Mouse (Mus musculus) midbrain, postnatal 0 days (tissue): ENCODE measurements around the gene Tmem82. TPM values are rescaled to one million over a fixed set of nuclear protein-coding genes. Genes with fewer than 3 reads are reported as not detected.
A peak's percentile ranks its signal among the peaks of the same experiment; 100 is the strongest.

ENCODE experiments used
- ATAC-seq: fragments of 200-750 bp; cut with Nextera tagmentation; 2 replicates; pipeline ENCODE4 v1.8.0; 2017; ENCODE audit warnings: moderate number of reproducible peaks, mild to moderate bottlenecking, moderate TSS enrichment, moderate library complexity; ENCODE audit not compliant: low FRiP score
- DNase-seq: peaks from one replicate; pipeline ENCODE4 v3.0.0-alpha.2; 2015; ENCODE audit warnings: low spot score
- H3K27ac ChIP-seq: fragments of 300-500 bp; sonication (generic); 2 replicates; pipeline ENCODE4 v1.5.1; 2014; ENCODE audit warnings: low read depth, mild to moderate bottlenecking, low read length, mixed read lengths
- H3K27me3 ChIP-seq: fragments of 300-500 bp; sonication (generic); 2 replicates; pipeline ENCODE4 v1.6.1; 2014; ENCODE audit warnings: low read length, control low read depth, mixed read lengths; ENCODE audit not compliant: insufficient read depth
- H3K36me3 ChIP-seq: fragments of 300-500 bp; sonication (generic); 2 replicates; pipeline ENCODE4 v1.6.1; 2014; ENCODE audit warnings: low read length, control low read depth, mixed read lengths; ENCODE audit not compliant: insufficient read depth
- H3K4me1 ChIP-seq: fragments of 300-500 bp; sonication (generic); 2 replicates; pipeline ENCODE4 v1.6.1; 2014; ENCODE audit warnings: mild to moderate bottlenecking, control low read depth, antibody characterized with exemption, low read length, mixed read lengths; ENCODE audit not compliant: insufficient read depth
- H3K4me2 ChIP-seq: fragments of 300-500 bp; sonication (generic); 2 replicates; pipeline ENCODE4 v1.6.1; 2014; ENCODE audit warnings: low read depth, mild to moderate bottlenecking, low read length, mixed read lengths; ENCODE audit not compliant: poor library complexity, severe bottlenecking
- H3K4me3 ChIP-seq: fragments of 300-500 bp; sonication (generic); 2 replicates; pipeline ENCODE4 v1.5.1; 2014; ENCODE audit warnings: low read depth, mild to moderate bottlenecking, low read length, moderate library complexity
- H3K9ac ChIP-seq: fragments of 300-500 bp; sonication (generic); replicated peaks from 2 replicates; pipeline ENCODE4 v1.6.1; 2014; ENCODE audit warnings: mild to moderate bottlenecking, low read length, moderate library complexity, mixed read lengths; ENCODE audit not compliant: poor library complexity, severe bottlenecking
- H3K9me3 ChIP-seq: fragments of 300-500 bp; sonication (generic); 2 replicates; pipeline ENCODE4 v1.6.1; 2016; ENCODE audit warnings: low read length, control low read depth
- CTCF ChIP-seq: IDR thresholded peaks from 2 replicates; pipeline ENCODE4 v1.5.1; 2016; ENCODE audit warnings: antibody characterized with exemption, mild to moderate bottlenecking
- WGBS: fragments of 180-500 bp; shearing (Covaris S2); extraction: QIAGEN DNeasy Blood & Tissue Kit; methylation state at CpG from one replicate; pipeline ENCODE4 v1.1.7; 2014; 5-methylcytosine and 5-hydroxymethylcytosine counted together
- polyA plus RNA-seq: library from polyadenylated mRNA; unstranded; fragments of >200 nt; fragmentation: Nextera tagmentation; extraction: Ambion mirVana; gene quantifications from 2 replicates; pipeline ENCODE4 v1.2.1, GENCODE M21; 2015
- total RNA-seq: library from RNA; depleted of rRNA; stranded (reverse); fragments of >200 nt; gene quantifications from 2 replicates; pipeline ENCODE4 v1.2.3, GENCODE M21; 2014

Tmem82 gene
- total and polyA plus RNA-seq, 2 experiments from 2014 or later, result 0.68 to 1.4 TPM

DNA sequence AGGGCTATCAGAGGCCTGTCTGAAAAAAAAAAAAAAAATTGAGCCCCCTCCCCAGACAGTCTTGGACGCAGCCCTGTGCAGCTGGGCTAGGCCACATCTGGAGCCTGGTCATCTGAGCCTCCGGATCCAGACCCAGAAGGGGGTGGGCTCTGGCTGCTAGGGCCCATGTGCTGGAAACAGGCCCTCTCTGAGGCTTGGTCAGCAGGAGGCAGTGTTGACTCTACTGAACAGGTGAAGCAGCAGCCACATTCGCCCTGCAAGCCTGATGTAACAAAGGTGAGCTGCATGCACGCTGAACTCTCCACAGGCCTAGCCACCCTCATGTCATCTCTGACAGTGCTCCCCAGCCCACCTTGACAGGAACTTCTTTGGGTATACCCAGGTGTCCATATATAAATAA, 41.3 kb upstream of the Tmem82 start:
- Histone ChIP-seq H3K9ac (no peak overlapping the region), H3K9me3 (no peaks in the 10 kb centered on the region), H3K27me3 (no peaks in the 10 kb centered on the region), H3K27ac (no peak overlapping the region), H3K4me1 (peaks cover 6% of the 10 kb centered on the region; the same call in 1 of the 2 replicates), H3K4me2 (no peak overlapping the region), H3K4me3 (no peak overlapping the region), H3K36me3 (peaks cover 17% of the 10 kb centered on the region)
- ATAC-seq, result no peak
- TF ChIP-seq CTCF, result peak; percentile 31
- 65% methylated on average over 4 of the region's 4 CpGs for WGBS
- DNase-seq, result no peak

DNA sequence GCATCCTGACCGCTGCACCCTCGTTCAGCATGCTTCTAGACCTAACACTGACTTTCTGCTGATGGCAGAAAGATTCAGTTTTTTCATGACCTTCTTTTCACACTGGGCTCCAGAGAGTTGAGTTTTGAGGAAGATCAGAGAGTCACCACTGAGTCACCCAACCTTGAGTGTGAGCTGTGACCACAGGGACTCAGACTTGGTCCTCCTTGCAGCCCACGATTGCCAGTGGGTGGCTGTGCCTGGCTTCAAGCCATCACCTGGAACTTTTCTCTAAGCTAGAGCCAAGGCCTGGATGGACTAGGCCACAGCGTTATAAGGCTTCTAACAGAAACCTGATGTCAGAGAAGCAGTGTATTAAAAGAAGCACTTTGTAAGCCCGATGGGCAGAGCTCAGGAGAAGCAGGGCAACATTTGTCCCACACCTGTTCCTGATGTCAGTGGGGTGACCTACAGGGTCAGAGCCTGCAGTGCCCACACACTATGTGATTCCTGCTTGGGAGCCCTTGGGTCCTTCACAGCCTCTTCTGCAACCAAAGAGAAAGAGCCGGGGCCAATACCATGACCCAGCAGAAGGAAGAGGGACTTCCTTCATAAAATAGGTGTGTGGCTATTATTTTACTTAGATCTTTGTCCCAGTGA, 40.5 kb upstream of the Tmem82 start:
- Histone ChIP-seq H3K4me3 (no peak overlapping the region), H3K4me2 (no peak overlapping the region), H3K9me3 (no peaks in the 10 kb centered on the region), H3K36me3 (peaks cover 17% of the 10 kb centered on the region), H3K27me3 (no peaks in the 10 kb centered on the region), H3K27ac (no peak overlapping the region), H3K9ac (no peak overlapping the region), H3K4me1 (peaks cover 6% of the 10 kb centered on the region; the same call in 1 of the 2 replicates)
- WGBS, result 92% methylated on average over 6 of the region's 6 CpGs
- DNase-seq (no peak), ATAC-seq (no peak)
- TF ChIP-seq CTCF, result no peak

DNA sequence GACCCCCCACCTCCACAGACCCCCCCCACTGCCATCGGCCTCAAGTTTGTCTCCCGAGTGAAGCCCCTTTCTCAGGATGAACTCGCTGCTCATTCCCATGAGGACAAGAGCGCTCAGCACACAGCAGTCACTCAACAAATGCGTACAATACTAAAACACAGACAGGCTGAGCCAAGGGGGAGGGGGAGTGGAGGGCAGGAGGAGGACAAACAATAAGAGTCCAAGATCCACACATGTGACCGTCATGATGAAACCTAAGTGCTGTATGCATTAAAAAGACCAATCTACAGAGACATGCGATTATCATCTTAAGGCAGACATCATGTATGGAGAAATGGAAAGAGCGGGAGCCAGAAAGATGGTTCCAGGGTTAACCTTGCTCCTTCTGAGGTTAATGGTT, 38.5 kb upstream of the Tmem82 start:
- Histone ChIP-seq H3K4me3 (no peak overlapping the region), H3K4me1 (no peaks in the 10 kb centered on the region), H3K27me3 (no peaks in the 10 kb centered on the region), H3K36me3 (peaks cover 21% of the 10 kb centered on the region), H3K4me2 (no peak overlapping the region), H3K27ac (peak overlapping the region; percentile 32; the same call in 1 of the 2 replicates), H3K9ac (no peak overlapping the region), H3K9me3 (no peaks in the 10 kb centered on the region)
- TF ChIP-seq CTCF, result no peak
- DNase-seq (no peak), ATAC-seq (no peak)
- 59% methylated on average over 8 of the region's 8 CpGs for WGBS

DNA sequence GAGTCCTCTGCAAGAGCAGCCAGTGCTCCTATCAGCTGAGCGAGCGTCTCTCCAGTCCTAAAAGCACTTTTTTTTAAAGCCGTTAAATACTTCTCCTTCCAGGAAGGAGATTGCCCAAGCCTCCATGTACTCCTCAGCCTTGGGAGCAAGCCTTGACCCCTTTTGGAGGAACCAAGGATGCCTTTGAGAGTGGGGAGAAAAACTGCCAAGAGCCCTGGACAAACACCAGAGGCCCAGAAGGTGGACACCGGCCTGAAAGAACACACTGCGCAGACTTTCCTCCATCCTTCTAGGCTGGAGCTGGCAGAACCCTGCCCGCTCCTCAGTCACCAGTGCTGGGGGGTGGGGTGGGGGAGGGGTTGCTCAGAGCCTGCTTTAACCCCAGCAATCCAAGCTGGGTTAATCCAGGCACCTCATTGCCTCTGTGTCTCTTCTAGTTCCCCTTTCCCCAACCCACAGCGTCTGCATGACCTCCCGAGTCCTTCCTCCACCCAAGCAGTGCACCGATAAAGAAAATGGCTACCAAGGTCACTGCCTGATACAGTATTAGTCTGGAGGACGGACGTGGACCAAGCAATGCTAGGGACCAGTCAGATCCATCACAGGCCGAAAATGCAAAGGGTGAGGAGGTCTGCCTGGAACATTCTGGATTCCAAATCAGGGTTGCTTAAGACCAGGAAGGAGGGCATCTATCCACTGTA, 37.6 kb upstream of the Tmem82 start:
- DNase-seq, result no peak
- WGBS, result 88% methylated on average over 12 of the region's 12 CpGs
- Histone ChIP-seq H3K9me3 (no peaks in the 10 kb centered on the region), H3K36me3 (peaks cover 23% of the 10 kb centered on the region), H3K27ac (no peak overlapping the region), H3K9ac (no peak overlapping the region), H3K4me2 (no peak overlapping the region), H3K4me1 (no peaks in the 10 kb centered on the region), H3K27me3 (no peaks in the 10 kb centered on the region), H3K4me3 (no peak overlapping the region)
- no peak for TF ChIP-seq CTCF
- no peak for ATAC-seq

DNA sequence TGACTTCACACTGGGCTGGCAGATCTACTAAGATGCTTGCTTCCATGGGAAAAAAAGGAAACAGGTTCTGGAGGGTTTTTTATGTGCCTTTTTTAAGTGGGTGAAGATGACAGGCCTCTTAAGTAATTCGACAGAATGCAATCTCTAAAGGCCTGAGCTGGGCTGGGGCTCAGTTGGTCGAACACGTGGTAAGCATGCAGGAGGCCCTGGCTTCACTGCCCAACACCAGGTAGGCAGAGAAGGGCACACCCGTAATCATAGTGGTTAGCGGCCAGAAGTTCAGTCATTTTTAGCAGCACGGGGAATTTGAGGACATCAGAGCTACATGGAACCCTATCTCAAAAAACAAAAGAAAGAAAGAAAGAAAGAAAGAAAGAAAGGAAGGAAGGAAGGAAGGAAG, 36.1 kb upstream of the Tmem82 start:
- 94% methylated on average over 6 of the region's 6 CpGs for WGBS
- Histone ChIP-seq H3K4me3 (no peak overlapping the region), H3K4me2 (no peak overlapping the region), H3K9me3 (no peaks in the 10 kb centered on the region), H3K27me3 (no peaks in the 10 kb centered on the region), H3K4me1 (no peaks in the 10 kb centered on the region), H3K27ac (peak overlapping the region; percentile 43; the same call in 1 of the 2 replicates), H3K36me3 (peaks cover 20% of the 10 kb centered on the region), H3K9ac (no peak overlapping the region)
- TF ChIP-seq CTCF, result no peak
- DNase-seq (no peak), ATAC-seq (no peak)

DNA sequence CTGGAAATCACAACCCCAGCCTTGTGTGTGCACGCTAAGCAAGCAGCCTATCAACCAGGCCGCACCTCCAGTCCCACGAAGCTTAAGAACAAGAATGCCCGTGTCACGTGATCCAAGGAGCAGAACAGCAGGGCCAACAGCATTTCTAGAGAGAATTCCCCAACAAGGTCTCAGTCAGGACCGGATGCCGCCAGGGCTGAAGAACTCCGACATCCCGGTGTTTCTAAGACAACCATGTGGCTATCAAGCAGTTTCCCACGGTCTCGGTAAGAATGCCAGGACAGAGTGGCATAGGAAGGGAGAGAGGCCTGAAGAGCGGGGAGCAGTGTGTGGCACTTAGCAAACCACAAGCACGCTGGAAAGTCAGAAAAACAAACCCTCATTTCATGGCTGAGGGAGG, 35.4 kb upstream of the Tmem82 start:
- 81% methylated on average over 13 of the region's 13 CpGs for WGBS
- Histone ChIP-seq H3K9me3 (no peaks in the 10 kb centered on the region), H3K4me1 (no peaks in the 10 kb centered on the region), H3K27me3 (no peaks in the 10 kb centered on the region), H3K4me3 (no peak overlapping the region), H3K4me2 (no peak overlapping the region), H3K27ac (no peak overlapping the region), H3K9ac (no peak overlapping the region), H3K36me3 (peaks cover 18% of the 10 kb centered on the region)
- DNase-seq, result peak; percentile 42
- no peak for TF ChIP-seq CTCF
- ATAC-seq, result peak; percentile 52; the same call in 1 of the 2 replicates
